Mouse (Mus musculus): Measurements from ENCODE around the gene Siglecg. TPM values are rescaled to one million over a fixed set of nuclear protein-coding genes. Genes with fewer than 3 reads are reported as not detected.

Siglecg gene
- polyA plus RNA-seq, 1 experiment, result 0.10 TPM

- Histone ChIP-seq H3K9me3 (no peaks in the 10 kb centered on the region), H3K4me3 (replicated peaks) (peak within 1 kb of the TSS; percentile 74), H3K27me3 (replicated peaks) (no peaks in the 10 kb centered on the region), H3K4me1 (peaks cover 92% of the 10 kb centered on the region), H3K36me3 (replicated peaks; ENCODE audit: low read length) (no peaks in the 10 kb centered on the region)
- TF ChIP-seq GATA1 (IDR thresholded peaks at IDR 0.05; ENCODE audit: borderline replicate concordance, low read length) (no peak), FLI1 (IDR thresholded peaks at IDR 0.05; ENCODE audit: low read length) (no peak)
Measured at GRCm38 (mm10) chr7:43440482-43440881, 32.5 kb downstream of the Siglecg start, which contains the start of gene Cldnd2. Gene Cldnd2 (plus strand): TSS chr7:43440782.

GRCm38 (mm10) chr7:43441071-43441470, 33.1 kb downstream of the Siglecg start:
- Histone ChIP-seq H3K36me3 (replicated peaks; ENCODE audit: low read length) (peaks cover 6% of the 10 kb centered on the region), H3K4me1 (peaks cover 92% of the 10 kb centered on the region), H3K4me3 (replicated peaks) (peak overlapping the region; percentile 74), H3K9me3 (no peaks in the 10 kb centered on the region), H3K27me3 (replicated peaks) (no peaks in the 10 kb centered on the region)
- no peak for TF ChIP-seq FLI1 (IDR thresholded peaks at IDR 0.05; ENCODE audit: low read length)
- no peak for TF ChIP-seq GATA1 (IDR thresholded peaks at IDR 0.05; ENCODE audit: borderline replicate concordance, low read length)

DNA sequence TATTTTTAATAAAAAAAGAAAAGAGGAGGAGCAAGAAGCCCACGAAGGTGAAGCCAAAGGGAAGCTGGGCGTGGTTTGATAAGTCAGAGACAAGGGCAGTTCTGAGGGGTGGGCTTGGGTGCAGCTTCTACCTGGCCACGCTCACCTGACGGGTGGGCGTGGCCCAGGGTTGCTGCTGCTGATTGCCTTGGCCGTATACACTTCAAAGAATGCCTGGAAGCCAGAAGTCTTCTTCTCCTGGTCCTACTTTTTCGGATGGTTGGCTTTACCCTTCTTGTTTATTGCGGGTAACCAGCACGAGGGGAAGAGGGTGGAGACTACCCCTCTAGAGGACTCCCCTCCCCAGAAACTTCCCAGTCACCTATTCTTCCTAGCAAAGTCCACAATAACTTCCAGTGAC, 34.7 kb downstream of the Siglecg start:
- Histone ChIP-seq H3K9me3 (no peaks in the 10 kb centered on the region), H3K4me3 (replicated peaks) (peak overlapping the region; percentile 92), H3K4me1 (peaks cover 92% of the 10 kb centered on the region), H3K36me3 (replicated peaks; ENCODE audit: low read length) (peaks cover 21% of the 10 kb centered on the region), H3K27me3 (replicated peaks) (no peaks in the 10 kb centered on the region)
- TF ChIP-seq GATA1 (IDR thresholded peaks at IDR 0.05; ENCODE audit: borderline replicate concordance, low read length), result no peak; the same call in 2 of the 3 replicates
- no peak for TF ChIP-seq FLI1 (IDR thresholded peaks at IDR 0.05; ENCODE audit: low read length)

DNA sequence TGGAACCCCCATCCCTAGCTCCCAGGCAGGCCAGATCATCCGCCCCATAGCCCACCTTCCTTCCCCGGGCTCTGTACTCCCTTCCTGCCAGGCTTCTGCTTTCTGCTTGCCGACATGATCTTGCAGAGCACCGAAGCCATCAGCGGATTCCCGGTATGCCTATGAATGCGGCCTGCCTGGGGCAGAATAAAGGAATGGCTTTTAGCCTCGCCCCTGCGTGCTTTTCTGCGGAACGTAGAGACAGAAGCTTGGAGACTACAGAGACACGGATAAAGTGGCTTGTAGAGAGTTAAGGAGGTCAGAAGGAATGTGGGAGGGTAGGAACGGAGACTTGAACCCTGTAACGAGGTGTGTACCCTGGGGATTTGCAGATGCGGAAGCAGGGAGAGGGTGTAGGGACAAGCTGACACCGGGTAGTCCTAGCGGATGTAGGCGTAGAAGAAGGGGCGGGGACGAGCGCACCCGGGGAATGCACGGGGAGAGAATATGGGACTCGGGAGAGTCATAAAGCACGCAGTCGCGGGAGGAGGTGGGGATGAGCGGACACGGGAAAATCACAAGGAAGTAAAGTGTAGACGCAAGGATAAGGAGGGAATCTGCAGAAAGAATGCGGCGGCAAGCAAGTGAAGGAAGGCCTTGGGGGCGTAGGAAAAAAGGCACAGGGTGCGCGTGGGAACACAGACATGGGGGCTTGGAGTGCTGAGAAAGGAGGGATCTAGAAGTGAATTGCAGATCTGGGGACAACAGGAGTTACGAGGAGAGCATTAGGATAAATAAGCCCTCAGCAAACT, 35.3 kb downstream of the Siglecg start:
- Histone ChIP-seq H3K36me3 (replicated peaks; ENCODE audit: low read length) (peaks cover 27% of the 10 kb centered on the region), H3K4me3 (replicated peaks) (peak overlapping the region; percentile 92), H3K9me3 (no peaks in the 10 kb centered on the region), H3K27me3 (replicated peaks) (no peaks in the 10 kb centered on the region), H3K4me1 (peaks cover 92% of the 10 kb centered on the region)
- TF ChIP-seq GATA1 (IDR thresholded peaks at IDR 0.05; ENCODE audit: borderline replicate concordance, low read length) (no peak), FLI1 (IDR thresholded peaks at IDR 0.05; ENCODE audit: low read length) (no peak)

DNA sequence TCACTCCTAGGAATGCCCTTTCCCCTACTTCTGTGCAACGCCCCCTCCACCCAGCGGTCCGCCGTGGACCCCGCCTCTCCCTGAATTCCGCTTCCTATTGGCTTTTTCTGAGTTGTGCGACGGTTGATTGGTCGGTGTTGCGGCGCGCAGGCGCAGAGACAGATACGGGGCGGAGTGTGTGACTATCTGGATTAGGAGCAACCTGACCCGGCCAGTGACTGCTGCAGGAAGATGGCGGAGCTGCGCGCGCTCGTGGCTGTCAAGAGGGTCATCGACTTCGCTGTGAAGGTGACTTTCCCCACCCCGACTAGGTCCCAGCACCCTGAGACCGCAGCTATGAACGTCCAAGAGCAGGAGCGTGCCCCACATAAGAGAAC, 35.9 kb downstream of the Siglecg start, which contains the start of the genes Etfb and Gm45233:
TSS of gene Etfb (plus strand) at position 167 of the 377 bp plus-strand sequence.
TSS of gene Gm45233 (plus strand) at position 212 of the 377 bp plus-strand sequence.
- Histone ChIP-seq H3K36me3 (replicated peaks; ENCODE audit: low read length) (peaks cover 33% of the 10 kb centered on the region), H3K4me1 (peaks cover 92% of the 10 kb centered on the region), H3K4me3 (replicated peaks) (peak within 1 kb of the TSS; percentile 92), H3K27me3 (replicated peaks) (no peaks in the 10 kb centered on the region), H3K9me3 (no peaks in the 10 kb centered on the region)
- TF ChIP-seq FLI1 (IDR thresholded peaks at IDR 0.05; ENCODE audit: low read length) (no peak), GATA1 (IDR thresholded peaks at IDR 0.05; ENCODE audit: borderline replicate concordance, low read length) (0 out of 3 replicates have a peak, but pooled peaks have one; percentile 32)

GRCm38 (mm10) chr7:43447801-43448200, 39.8 kb downstream of the Siglecg start:
- TF ChIP-seq GATA1 (IDR thresholded peaks at IDR 0.05; ENCODE audit: borderline replicate concordance, low read length) (no peak), FLI1 (IDR thresholded peaks at IDR 0.05; ENCODE audit: low read length) (no peak)
- Histone ChIP-seq H3K27me3 (replicated peaks) (no peaks in the 10 kb centered on the region), H3K36me3 (replicated peaks; ENCODE audit: low read length) (peaks cover 69% of the 10 kb centered on the region), H3K9me3 (no peaks in the 10 kb centered on the region), H3K4me1 (peaks cover 89% of the 10 kb centered on the region), H3K4me3 (replicated peaks) (no peak overlapping the region)

- peaks cover 90% of the 10 kb centered on the region for H3K4me1 ChIP-seq
- H3K4me3 ChIP-seq (replicated peaks), result peak overlapping the region; percentile 59
- TF ChIP-seq GATA1 (IDR thresholded peaks at IDR 0.05; ENCODE audit: borderline replicate concordance, low read length) (no peak), FLI1 (IDR thresholded peaks at IDR 0.05; ENCODE audit: low read length) (no peak)
- H3K36me3 ChIP-seq (replicated peaks; ENCODE audit: low read length), result peaks cover 73% of the 10 kb centered on the region
- no peaks in the 10 kb centered on the region for H3K9me3 ChIP-seq
- H3K27me3 ChIP-seq (replicated peaks), result no peaks in the 10 kb centered on the region
Measured at GRCm38 (mm10) chr7:43448246-43448645, 40.2 kb downstream of the Siglecg start.

DNA sequence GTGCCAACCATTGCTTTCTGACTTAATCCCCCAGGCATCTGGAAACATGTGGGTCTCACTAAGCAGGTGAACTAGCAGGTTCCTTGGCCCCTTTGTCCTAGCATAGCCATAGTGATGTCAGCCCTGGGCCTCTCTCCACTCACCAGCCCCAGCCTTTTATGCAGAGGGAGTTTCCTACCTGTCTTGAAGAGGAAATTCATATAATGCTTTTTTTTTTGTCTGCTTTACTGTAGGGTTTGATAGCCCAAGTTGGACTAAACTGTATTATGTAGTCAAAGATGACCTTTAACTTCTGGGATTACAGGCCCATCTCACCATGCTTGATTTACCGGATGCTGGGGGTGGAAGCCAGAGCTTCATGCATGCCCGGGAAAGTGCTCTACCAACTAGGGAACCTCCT, 41.8 kb downstream of the Siglecg start:
- H3K4me1 ChIP-seq, result peaks cover 87% of the 10 kb centered on the region
- no peaks in the 10 kb centered on the region for H3K27me3 ChIP-seq (replicated peaks)
- H3K9me3 ChIP-seq, result no peaks in the 10 kb centered on the region
- no peak overlapping the region for H3K4me3 ChIP-seq (replicated peaks)
- peaks cover 89% of the 10 kb centered on the region for H3K36me3 ChIP-seq (replicated peaks; ENCODE audit: low read length)
- TF ChIP-seq GATA1 (IDR thresholded peaks at IDR 0.05; ENCODE audit: borderline replicate concordance, low read length) (no peak), FLI1 (IDR thresholded peaks at IDR 0.05; ENCODE audit: low read length) (no peak)

DNA sequence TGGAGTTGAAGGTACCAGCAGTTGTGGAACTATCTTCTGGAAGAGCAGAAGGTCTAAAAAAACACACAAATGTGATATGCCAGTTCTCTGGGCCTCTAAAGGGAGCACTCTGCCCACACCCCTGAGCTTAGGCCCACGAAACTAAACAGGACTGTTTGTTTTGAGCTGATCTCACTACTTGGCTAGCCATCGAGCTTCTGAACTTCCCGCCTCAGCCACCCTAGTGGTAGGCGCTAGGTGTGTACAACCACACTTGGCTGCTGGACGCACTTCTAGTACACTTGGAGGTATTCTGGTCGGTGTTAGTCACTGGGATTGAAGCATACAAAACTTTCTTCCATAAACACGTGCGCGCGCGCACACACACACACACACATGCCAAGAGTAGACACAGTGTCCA, 43.7 kb downstream of the Siglecg start:
- H3K4me3 ChIP-seq (replicated peaks), result no peak overlapping the region
- H3K36me3 ChIP-seq (replicated peaks; ENCODE audit: low read length), result peaks cover 96% of the 10 kb centered on the region
- H3K4me1 ChIP-seq, result peaks cover 68% of the 10 kb centered on the region
- no peak for TF ChIP-seq FLI1 (IDR thresholded peaks at IDR 0.05; ENCODE audit: low read length)
- TF ChIP-seq GATA1 (IDR thresholded peaks at IDR 0.05; ENCODE audit: borderline replicate concordance, low read length), result no peak
- H3K9me3 ChIP-seq, result no peaks in the 10 kb centered on the region
- no peaks in the 10 kb centered on the region for H3K27me3 ChIP-seq (replicated peaks)

GRCm38 (mm10) chr7:43452609-43453008, 44.6 kb downstream of the Siglecg start:
- no peak for TF ChIP-seq FLI1 (IDR thresholded peaks at IDR 0.05; ENCODE audit: low read length)
- no peak for TF ChIP-seq GATA1 (IDR thresholded peaks at IDR 0.05; ENCODE audit: borderline replicate concordance, low read length)
- H3K36me3 ChIP-seq (replicated peaks; ENCODE audit: low read length), result peaks cover 97% of the 10 kb centered on the region
- H3K9me3 ChIP-seq, result no peaks in the 10 kb centered on the region

More at GRCm38 (mm10) chr7:43452609-43453008, 44.6 kb downstream of the Siglecg start:
- Histone ChIP-seq H3K27me3 (replicated peaks) (no peaks in the 10 kb centered on the region), H3K4me3 (replicated peaks) (no peak overlapping the region), H3K4me1 (peaks cover 59% of the 10 kb centered on the region)

Data from megakaryocyte, embryonic 14.5 days (primary cell).